Mouse (Mus musculus): Measurements from ENCODE around the gene Nudt8.

DNA sequence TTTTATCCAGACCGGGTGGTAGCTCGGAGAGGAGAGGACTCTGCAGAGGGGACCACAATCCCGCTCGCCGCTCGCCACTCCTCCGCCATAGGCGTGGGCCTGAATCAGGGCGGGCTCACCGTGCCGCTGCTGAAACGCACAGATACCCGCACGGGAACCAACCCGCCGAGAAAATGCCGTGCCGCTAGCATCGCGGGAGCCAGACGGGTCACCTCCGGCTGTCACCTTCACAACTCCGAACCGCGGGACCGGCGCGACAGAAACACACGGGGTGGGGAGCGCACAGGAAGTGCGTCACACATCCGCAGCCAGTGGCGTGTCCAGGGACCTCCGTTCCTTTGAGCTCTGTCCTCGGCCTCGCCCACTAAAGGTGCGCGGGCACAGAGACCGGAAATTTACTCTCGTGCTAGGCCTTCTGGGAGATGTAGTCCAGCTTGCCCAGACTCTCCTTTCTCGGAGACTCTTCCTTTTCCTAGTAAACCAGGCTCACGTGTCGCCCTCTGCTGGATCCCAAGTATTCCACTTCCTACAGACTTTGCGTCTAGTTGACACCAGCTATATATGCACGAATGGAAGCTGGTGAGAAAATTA, 12.1 kb downstream of the Nudt8 start, which contains the start of gene Ndufv1:
- TF ChIP-seq CTCF (conservative IDR thresholded peaks at IDR 0.05; ENCODE audit: insufficient read depth, insufficient read length, low read depth, low read length) (peak; percentile 94), POLR2A (IDR thresholded peaks at IDR 0.05; ENCODE audit: low read depth, low read length) (peak; percentile 59)
